Mouse (Mus musculus) lung, postnatal 25 days (tissue): ENCODE data around the gene Gm2381.
"Not testable (repeated sequence)": the region's sequence is repeated elsewhere in the genome, so short reads cannot be mapped to it uniquely, and the experiment has no call there.

ENCODE experiments used
- DNase-seq: peaks from one replicate; pipeline ENCODE4 v3.0.0; 2022; ENCODE audit warnings: low spot score

The Gm2381 gene

GRCm38 (mm10) chr7:42866801-42867458, at the start of gene Gm2381:
Gm2381 (minus strand) TSS chr7:42867234.
- DNase-seq: not testable (repeated sequence)

GRCm38 (mm10) chr7:42898067-42898466, 31.0 kb upstream of the Gm2381 start:
- DNase-seq: not testable (repeated sequence)

- no peak for DNase-seq
These were observed 11.1 kb upstream of the Gm2381 start for GRCm38 (mm10) chr7:42878090-42878489.

- DNase-seq: not testable (repeated sequence)
These were observed 28.7 kb downstream of the Gm2381 start for GRCm38 (mm10) chr7:42838366-42838765.

GRCm38 (mm10) chr7:42832221-42832620, 34.8 kb downstream of the Gm2381 start:
- DNase-seq: no peak

GRCm38 (mm10) chr7:42793425-42793824, 73.6 kb downstream of the Gm2381 start, which contains the start of gene Vmn2r62:
Vmn2r62 (minus strand) TSS chr7:42793525.
- DNase-seq: not testable (repeated sequence)
